Mouse (Mus musculus): ENCODE data around the gene Pde8b.

Pde8b gene

DNA sequence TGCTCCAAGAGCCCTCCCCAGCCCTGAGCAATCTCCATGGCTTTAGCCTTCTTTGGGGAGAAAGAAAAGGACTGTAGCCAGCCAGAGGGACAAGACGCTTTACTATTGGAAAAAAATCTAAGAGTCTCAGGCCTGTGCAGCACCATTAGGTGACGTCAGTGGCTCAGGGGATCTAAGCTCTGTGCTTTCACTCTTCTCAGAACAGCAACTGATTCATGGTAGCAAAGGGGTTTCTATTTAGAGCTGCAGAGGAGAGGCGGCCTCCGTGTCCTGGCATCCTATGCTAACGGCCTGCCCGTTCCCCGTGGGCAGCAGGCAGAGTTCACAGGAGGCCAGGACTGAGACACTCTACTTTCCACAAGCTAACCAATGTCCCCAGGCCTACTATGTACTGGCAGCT is 169.1 kb downstream of the Pde8b start:
- DNase-seq: no peak

DNA sequence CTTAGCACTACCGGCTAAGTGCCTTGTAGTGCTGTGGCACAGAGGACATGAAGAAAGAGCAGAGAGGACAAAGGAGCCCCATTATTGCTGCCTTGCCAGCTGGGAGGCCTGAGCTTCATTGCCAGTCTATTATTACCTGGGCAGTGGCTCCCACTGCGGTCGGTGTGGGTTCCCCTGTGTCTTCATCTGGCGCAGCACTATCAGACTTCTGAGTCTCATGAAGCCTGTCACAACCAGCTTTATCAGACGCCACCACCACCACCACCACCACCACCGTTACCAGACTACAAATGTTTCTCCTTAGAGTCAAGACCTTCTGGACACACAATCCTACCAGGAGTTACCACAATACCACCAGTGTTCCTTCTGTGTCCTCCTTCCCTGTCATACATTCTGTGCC is 171.6 kb downstream of the Pde8b start:
- DNase-seq: no peak

GRCm38 (mm10) chr13:95077688-95078087 is 172.4 kb downstream of the Pde8b start:
- no peak for DNase-seq

- no peak for DNase-seq
Observed at GRCm38 (mm10) chr13:95076142-95076541, 174.0 kb downstream of the Pde8b start.

DNA sequence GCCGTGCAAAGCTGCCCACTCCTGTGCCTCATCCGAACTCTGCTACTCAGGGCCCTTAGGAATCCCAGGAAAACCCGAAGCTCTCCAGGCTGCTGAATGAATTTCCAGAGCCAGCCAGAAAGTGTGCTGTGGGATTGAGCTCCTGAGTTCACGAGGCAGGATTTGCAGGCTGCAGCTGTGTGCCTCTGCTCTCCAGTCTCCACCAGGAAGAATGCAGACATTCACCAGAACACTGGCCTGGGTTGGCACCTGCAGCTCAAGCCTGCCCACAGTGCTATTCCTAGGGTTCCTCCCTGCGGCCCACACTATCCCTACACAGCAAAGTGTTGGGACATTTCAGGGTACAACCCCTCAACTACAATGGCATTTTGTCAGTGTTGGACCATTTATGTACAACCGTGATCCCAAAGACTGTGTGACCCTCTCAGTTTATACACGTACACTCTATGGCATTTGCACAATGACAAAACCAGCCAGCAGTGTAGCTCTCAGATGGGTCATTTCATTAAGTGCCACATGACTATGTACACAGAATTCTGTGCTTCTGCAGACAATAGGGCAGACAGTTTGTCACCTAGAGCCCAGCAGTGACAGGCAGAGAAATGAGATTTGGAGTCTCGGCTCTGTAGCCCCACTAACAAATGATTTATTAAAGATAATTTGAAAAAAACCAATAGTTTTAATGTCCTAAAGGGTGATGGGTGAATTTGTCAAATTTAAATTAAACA is 176.5 kb downstream of the Pde8b start:
- DNase-seq: no peak

DNA sequence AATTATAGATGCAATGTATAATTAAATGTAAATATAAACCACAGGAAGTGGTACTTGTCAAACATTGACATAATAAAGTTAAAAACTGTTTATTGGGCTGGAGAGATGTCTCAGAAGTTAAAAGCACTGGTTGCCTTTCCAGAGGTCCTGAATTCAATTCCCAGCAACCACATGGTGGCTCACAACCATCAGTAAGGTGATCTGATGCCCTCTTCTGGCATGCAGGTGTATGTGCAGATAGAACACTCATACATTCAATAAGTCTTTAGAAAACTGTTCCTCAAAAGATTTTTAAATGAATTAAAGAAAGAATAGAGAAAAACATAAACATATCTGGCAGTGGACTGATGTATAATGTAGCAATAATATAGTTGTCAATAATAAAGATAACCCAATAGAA is 179.9 kb downstream of the Pde8b start:
- no peak for DNase-seq

- peak; percentile 15 to 24 for DNase-seq
Observed at GRCm38 (mm10) chr13:95067854-95068253, 182.3 kb downstream of the Pde8b start.

- DNase-seq: no peak
Observed at GRCm38 (mm10) chr13:95063390-95064017, 186.6 kb downstream of the Pde8b start.

GRCm38 (mm10) chr13:95058885-95059284 is 191.3 kb downstream of the Pde8b start:
- no peak for DNase-seq

GRCm38 (mm10) chr13:95056501-95057280 is 193.4 kb downstream of the Pde8b start:
- no peak for DNase-seq

DNA sequence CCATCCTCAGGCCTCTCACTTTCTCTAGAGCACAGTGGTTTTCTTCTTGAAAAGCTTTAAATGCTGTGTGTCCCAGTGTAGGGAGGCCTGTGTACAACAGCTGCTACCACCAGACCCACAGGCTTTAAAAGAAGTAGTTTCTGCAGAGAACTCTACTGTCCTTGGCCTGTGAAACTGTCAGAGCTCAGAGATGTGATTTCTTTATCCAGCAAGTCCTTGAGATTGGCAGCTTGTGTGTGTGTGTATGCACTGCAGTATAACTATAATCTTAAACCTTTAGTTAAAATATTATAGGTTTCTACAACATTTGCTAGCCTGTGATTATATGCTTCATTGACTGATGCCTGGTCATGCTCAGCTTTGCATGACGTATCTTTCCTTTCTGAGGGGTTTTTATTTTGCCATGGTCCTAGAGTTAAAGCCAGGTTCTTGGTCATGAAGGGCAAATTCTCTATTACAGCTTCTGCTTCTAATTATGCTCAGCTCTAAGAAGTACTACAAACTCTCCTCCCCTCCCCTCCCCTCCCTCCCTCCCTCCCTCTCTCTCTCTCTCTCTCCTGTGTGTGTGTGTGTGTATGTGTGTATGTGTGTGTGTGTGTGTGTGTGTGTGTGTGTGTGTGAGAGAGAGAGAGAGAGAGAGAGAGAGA is 194.3 kb downstream of the Pde8b start:
- no peak for DNase-seq

GRCm38 (mm10) chr13:95052421-95052820 is 197.7 kb downstream of the Pde8b start:
- DNase-seq: no peak

GRCm38 (mm10) chr13:95050398-95050797 is 199.7 kb downstream of the Pde8b start:
- DNase-seq: no peak

GRCm38 (mm10) chr13:95044108-95044507 is 206.0 kb downstream of the Pde8b start:
- DNase-seq: no peak

DNA sequence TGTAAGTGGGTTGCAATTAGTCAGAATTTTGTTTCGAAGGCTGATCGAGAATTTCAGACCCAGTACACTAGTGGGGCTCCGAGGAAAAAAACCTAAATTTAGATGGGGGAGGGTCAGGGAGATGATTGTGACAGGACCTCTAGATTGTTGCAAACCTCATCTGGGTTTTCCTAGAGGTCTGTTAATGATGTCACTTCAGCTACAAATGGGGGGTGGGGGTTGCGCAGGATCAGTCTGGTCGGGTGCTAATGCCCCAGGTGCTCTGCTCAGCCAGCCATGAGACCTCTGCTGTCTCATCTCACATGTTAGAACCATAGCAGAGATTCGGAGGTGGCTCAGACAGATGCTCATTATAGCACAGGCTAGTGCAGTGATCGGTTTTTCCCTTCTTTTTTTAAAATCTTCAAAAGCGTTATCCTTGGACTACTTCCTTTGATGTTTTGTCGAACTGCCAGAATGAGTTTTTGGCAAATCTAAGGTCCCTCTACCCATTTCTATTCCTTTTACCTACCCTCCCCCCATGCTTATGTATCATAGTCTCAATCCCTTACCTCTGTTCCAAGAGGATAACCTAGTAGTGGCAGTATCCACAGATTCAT is 209.9 kb downstream of the Pde8b start:
- no peak for DNase-seq

- no peak for DNase-seq
Observed at GRCm38 (mm10) chr13:95038200-95038599, 211.9 kb downstream of the Pde8b start.

GRCm38 (mm10) chr13:95034715-95035114 is 215.4 kb downstream of the Pde8b start:
- DNase-seq: no peak

DNA sequence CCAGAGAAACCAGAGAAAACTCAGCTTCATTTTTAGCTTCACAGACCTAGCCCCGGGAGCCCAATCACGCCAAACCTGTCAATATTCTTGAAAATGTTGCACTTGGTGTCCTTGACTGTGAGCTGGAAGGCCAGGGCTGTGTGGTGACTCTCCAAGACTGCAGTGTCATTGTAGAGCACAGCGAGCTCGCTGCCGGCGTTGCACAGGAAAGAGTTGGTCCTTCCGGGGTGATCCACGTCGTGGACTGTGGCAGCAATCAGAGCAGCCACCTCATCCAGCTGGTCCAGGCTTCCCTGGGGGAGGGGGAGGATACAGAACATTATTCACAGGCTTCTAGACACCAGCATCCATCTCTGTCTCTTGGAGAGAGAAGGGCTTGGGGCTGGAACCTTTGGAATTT is 216.0 kb downstream of the Pde8b start:
- DNase-seq: no peak

GRCm38 (mm10) chr13:95032973-95033372 is 217.2 kb downstream of the Pde8b start:
- no peak for DNase-seq

DNA sequence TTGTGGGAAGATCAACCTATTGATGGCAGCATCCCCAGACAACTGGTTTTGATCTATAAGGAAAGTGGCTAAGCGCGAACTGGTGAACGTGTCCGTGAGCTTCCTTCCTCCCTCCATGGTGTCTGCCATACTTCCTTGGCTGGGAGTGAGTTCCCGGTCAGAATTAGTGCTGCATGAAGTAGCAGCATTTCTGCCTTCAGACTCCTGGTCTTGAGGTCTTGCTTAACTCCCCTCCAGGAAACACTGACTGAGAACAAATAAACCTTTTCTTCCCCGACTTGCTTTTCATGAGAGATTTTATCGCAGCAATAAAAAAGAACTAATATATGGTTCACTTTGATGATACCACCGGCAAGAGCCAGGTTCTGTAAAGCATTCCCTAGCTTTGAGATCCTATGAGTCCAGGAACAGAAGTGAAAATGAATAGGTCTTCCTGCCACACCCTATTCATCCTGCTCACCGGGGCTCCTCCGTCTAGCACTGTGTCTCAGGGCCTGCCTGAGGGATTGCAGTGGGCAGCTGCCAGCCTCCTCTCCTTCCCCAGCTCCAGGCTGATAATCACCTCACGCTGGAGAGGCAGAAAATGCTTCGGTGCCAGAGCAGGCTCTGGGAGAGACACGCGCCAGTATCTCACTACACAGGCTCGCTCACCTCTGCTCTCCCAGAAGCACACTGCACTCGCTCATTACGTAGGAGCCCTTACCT is 217.9 kb downstream of the Pde8b start:
- DNase-seq: peak; percentile 17 to 24

- no peak for DNase-seq
Observed at GRCm38 (mm10) chr13:95030828-95031227, 219.3 kb downstream of the Pde8b start.

- no peak for DNase-seq
Observed at GRCm38 (mm10) chr13:95020216-95020615, 229.9 kb downstream of the Pde8b start.
